Mouse (Mus musculus): ENCODE results near the gene Itga9. TPM values are rescaled to one million over a fixed set of nuclear protein-coding genes. Genes with fewer than 3 reads are reported as not detected.

Itga9 gene
- polyA plus RNA-seq, 1 experiment from 2014 or later: 12.6 TPM

DNA sequence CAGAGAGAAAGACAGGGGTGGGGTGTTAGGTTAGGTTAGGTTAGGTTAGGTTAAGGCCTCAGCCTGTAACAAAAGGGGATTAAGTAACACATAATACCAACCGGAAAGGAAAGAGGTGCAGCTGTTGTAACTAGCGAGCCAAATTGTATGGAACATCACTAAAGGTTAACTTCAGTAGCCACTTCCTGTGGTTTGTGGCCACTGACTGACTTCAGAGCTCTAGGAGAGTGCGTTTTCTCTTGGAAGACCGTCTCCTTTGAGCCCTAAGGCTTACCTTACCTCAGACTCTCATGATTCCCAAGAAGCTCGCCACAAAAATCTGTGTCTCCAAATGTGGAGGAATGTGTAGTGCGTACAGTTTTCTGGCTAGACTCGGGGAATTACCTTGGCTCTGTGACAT is 144.3 kb downstream of the Itga9 start:
- Histone ChIP-seq H3K4me3 (ENCODE audit: low read depth, low read length) (no peak overlapping the region), H3K36me3 (ENCODE audit: control insufficient read depth, insufficient read depth, low read length) (no peaks in the 10 kb centered on the region), H3K4me1 (replicated peaks; ENCODE audit: control insufficient read depth, insufficient read depth, low read length) (no peaks in the 10 kb centered on the region; the same call in 1 of the 2 replicates), H3K4me2 (ENCODE audit: low read length) (no peak overlapping the region), H3K27me3 (replicated peaks; ENCODE audit: control insufficient read depth, insufficient read depth, low read length) (no peaks in the 10 kb centered on the region), H3K9me3 (ENCODE audit: control insufficient read depth, low read length) (no peaks in the 10 kb centered on the region), H3K9ac (ENCODE audit: low read length) (no peak overlapping the region), H3K27ac (ENCODE audit: low read depth) (no peak overlapping the region)
- WGBS: 88% methylated on average over 7 of the region's 7 CpGs
- DNase-seq (ENCODE audit: low spot score) (no peak), ATAC-seq (replicated peaks; ENCODE audit: low FRiP score, low TSS enrichment, low read depth) (no peak)

DNA sequence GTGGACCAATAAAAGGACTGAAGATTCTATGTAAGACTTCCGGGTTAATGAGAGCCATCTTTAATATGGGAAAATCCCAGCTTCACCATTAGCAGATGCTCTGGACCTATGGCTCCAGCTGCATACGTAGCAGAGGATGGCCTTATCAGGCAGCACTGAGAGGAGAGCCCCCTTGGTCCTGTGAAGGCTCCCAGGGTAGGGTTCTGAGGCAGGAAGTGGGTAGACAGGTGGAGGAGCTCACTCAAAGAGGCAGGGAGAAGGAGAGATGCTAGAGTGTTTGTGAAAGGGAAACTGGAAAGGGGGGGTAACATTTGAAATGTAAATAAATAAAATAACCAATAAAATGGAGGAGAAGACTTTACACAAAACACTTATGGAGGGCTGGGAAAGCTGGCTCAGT is 145.9 kb downstream of the Itga9 start:
- Histone ChIP-seq H3K27me3 (replicated peaks; ENCODE audit: control insufficient read depth, insufficient read depth, low read length) (no peaks in the 10 kb centered on the region), H3K9ac (ENCODE audit: low read length) (no peak overlapping the region), H3K9me3 (ENCODE audit: control insufficient read depth, low read length) (no peaks in the 10 kb centered on the region), H3K4me3 (ENCODE audit: low read depth, low read length) (no peak overlapping the region), H3K4me1 (replicated peaks; ENCODE audit: control insufficient read depth, insufficient read depth, low read length) (no peaks in the 10 kb centered on the region; the same call in 1 of the 2 replicates), H3K27ac (ENCODE audit: low read depth) (no peak overlapping the region), H3K4me2 (ENCODE audit: low read length) (no peak overlapping the region), H3K36me3 (ENCODE audit: control insufficient read depth, insufficient read depth, low read length) (no peaks in the 10 kb centered on the region)
- DNase-seq (ENCODE audit: low spot score) (no peak), ATAC-seq (replicated peaks; ENCODE audit: low FRiP score, low TSS enrichment, low read depth) (no peak)
- 82% methylated on average over 2 of the region's 2 CpGs for WGBS

- no peaks in the 10 kb centered on the region for H3K9me3 ChIP-seq (ENCODE audit: control insufficient read depth, low read length)
- WGBS: 49% methylated on average over 4 of the region's 4 CpGs
- no peak overlapping the region for H3K4me3 ChIP-seq (ENCODE audit: low read depth, low read length)
- no peak overlapping the region for H3K27ac ChIP-seq (ENCODE audit: low read depth)
- H3K4me2 ChIP-seq (ENCODE audit: low read length): no peak overlapping the region
- no peak overlapping the region for H3K9ac ChIP-seq (ENCODE audit: low read length)
- DNase-seq (ENCODE audit: low spot score) (no peak), ATAC-seq (replicated peaks; ENCODE audit: low FRiP score, low TSS enrichment, low read depth) (no peak)
- no peaks in the 10 kb centered on the region for H3K27me3 ChIP-seq (replicated peaks; ENCODE audit: control insufficient read depth, insufficient read depth, low read length)
- H3K4me1 ChIP-seq (replicated peaks; ENCODE audit: control insufficient read depth, insufficient read depth, low read length): peaks cover 14% of the 10 kb centered on the region
- H3K36me3 ChIP-seq (ENCODE audit: control insufficient read depth, insufficient read depth, low read length): no peaks in the 10 kb centered on the region
These were observed 153.0 kb downstream of the Itga9 start for GRCm38 (mm10) chr9:118759462-118759861.

DNA sequence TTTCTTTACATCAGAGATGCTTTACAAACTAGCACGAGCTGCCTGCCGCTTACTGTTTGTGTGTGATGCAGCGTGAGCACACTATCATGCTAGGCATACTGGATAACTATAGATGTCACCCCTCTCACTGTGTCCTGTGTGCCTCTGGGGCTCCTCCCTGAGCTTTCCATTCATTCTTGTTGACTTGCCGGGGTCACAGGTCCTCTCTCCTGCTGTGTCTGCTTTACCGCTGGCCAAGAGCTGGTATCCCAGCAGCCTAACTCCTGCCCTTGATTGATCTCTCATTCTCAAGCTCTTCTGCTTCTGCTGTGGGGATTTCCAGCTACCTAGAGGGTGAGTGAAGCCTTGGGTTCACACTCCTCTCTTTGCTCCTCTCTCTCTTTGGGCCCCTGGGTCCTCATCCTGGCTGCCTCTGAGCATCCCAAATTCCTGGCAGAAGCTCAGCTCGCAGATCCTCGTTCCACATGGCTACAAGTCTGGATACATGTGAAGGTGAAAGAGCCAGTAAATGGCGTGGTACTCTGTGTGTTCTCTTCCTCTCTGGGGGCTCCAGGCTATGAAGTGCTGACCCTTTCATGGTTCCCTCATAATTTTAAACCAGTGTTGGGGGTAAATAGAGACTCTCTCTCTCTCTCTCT is 155.6 kb downstream of the Itga9 start:
- Histone ChIP-seq H3K36me3 (ENCODE audit: control insufficient read depth, insufficient read depth, low read length) (no peaks in the 10 kb centered on the region), H3K27me3 (replicated peaks; ENCODE audit: control insufficient read depth, insufficient read depth, low read length) (no peaks in the 10 kb centered on the region), H3K4me3 (ENCODE audit: low read depth, low read length) (no peak overlapping the region), H3K4me1 (replicated peaks; ENCODE audit: control insufficient read depth, insufficient read depth, low read length) (peaks cover 20% of the 10 kb centered on the region), H3K27ac (ENCODE audit: low read depth) (no peak overlapping the region), H3K9me3 (ENCODE audit: control insufficient read depth, low read length) (no peaks in the 10 kb centered on the region), H3K4me2 (ENCODE audit: low read length) (no peak overlapping the region), H3K9ac (ENCODE audit: low read length) (no peak overlapping the region)
- WGBS: 55% methylated on average over 8 of the region's 8 CpGs
- DNase-seq (ENCODE audit: low spot score): no peak
- no peak for ATAC-seq (replicated peaks; ENCODE audit: low FRiP score, low TSS enrichment, low read depth)

- Histone ChIP-seq H3K9me3 (ENCODE audit: control insufficient read depth, low read length) (no peaks in the 10 kb centered on the region), H3K4me1 (replicated peaks; ENCODE audit: control insufficient read depth, insufficient read depth, low read length) (peaks cover 20% of the 10 kb centered on the region), H3K27ac (ENCODE audit: low read depth) (no peak overlapping the region), H3K36me3 (ENCODE audit: control insufficient read depth, insufficient read depth, low read length) (no peaks in the 10 kb centered on the region), H3K27me3 (replicated peaks; ENCODE audit: control insufficient read depth, insufficient read depth, low read length) (no peaks in the 10 kb centered on the region), H3K4me3 (ENCODE audit: low read depth, low read length) (no peak overlapping the region), H3K4me2 (ENCODE audit: low read length) (no peak overlapping the region), H3K9ac (ENCODE audit: low read length) (no peak overlapping the region)
- 42% methylated on average over 7 of the region's 7 CpGs for WGBS
- no peak for DNase-seq (ENCODE audit: low spot score)
- no peak for ATAC-seq (replicated peaks; ENCODE audit: low FRiP score, low TSS enrichment, low read depth)
These were observed 156.3 kb downstream of the Itga9 start for GRCm38 (mm10) chr9:118762759-118763158.

- H3K27me3 ChIP-seq (replicated peaks; ENCODE audit: control insufficient read depth, insufficient read depth, low read length): no peaks in the 10 kb centered on the region
- no peak for DNase-seq (ENCODE audit: low spot score)
- H3K27ac ChIP-seq (ENCODE audit: low read depth): no peak overlapping the region
- ATAC-seq (replicated peaks; ENCODE audit: low FRiP score, low TSS enrichment, low read depth): no peak
- peaks cover 20% of the 10 kb centered on the region for H3K4me1 ChIP-seq (replicated peaks; ENCODE audit: control insufficient read depth, insufficient read depth, low read length)
- H3K4me2 ChIP-seq (ENCODE audit: low read length): no peak overlapping the region
- H3K4me3 ChIP-seq (ENCODE audit: low read depth, low read length): no peak overlapping the region
- 83% methylated on average over 4 of the region's 4 CpGs for WGBS
- H3K9ac ChIP-seq (ENCODE audit: low read length): no peak overlapping the region
- no peaks in the 10 kb centered on the region for H3K9me3 ChIP-seq (ENCODE audit: control insufficient read depth, low read length)
- no peaks in the 10 kb centered on the region for H3K36me3 ChIP-seq (ENCODE audit: control insufficient read depth, insufficient read depth, low read length)
These were observed 156.7 kb downstream of the Itga9 start for GRCm38 (mm10) chr9:118763203-118763602.

DNA sequence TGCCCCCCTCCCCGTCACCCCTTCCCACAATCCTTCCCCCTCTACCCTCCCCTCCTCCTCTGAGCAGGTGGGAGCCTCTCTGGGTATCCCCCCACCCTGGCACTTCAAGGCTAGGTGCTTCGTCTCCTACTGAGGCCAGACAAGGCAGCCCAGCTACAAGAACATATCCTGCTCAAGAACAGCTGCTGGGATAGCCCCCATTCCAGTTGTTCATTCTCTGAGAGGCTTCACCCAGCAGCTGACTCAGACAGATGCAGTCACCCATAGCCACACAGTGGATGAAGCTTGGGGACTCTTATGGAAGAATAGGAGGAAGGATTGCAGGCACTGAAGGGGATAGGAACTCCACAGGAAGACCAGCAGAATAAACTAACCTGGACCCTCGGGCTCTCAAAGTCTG is 157.2 kb downstream of the Itga9 start:
- peaks cover 20% of the 10 kb centered on the region for H3K4me1 ChIP-seq (replicated peaks; ENCODE audit: control insufficient read depth, insufficient read depth, low read length)

DNA sequence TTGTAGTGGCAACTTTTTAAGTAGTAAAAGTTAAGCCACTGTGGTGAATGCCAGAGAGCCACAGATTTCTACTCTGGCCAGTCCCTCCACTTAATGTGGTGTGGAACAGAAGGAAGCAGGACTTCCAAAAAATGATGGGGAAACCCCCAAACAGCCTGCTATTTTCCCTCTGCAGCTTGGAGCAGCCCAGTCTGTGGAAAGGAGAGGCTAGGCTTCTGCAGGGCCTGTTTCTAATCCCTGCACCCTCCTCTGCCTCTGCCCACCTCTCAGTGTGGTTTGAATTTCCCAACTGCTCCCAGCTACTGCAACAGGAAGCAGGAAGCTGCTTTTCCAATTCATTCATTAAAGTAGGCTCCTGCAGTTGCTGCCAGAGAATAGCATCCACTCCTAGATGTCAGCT is 158.6 kb downstream of the Itga9 start:
- no peak for DNase-seq (ENCODE audit: low spot score)

More for the DNA sequence above, 157.2 kb downstream of the Itga9 start:
- no peak overlapping the region for H3K9ac ChIP-seq (ENCODE audit: low read length)
- 73% methylated on average over 3 of the region's 3 CpGs for WGBS
- H3K9me3 ChIP-seq (ENCODE audit: control insufficient read depth, low read length): no peaks in the 10 kb centered on the region
- no peak overlapping the region for H3K4me3 ChIP-seq (ENCODE audit: low read depth, low read length)
- DNase-seq (ENCODE audit: low spot score) (no peak), ATAC-seq (replicated peaks; ENCODE audit: low FRiP score, low TSS enrichment, low read depth) (no peak)
- H3K27me3 ChIP-seq (replicated peaks; ENCODE audit: control insufficient read depth, insufficient read depth, low read length): no peaks in the 10 kb centered on the region
- H3K4me2 ChIP-seq (ENCODE audit: low read length): no peak overlapping the region
- H3K27ac ChIP-seq (ENCODE audit: low read depth): no peak overlapping the region
- no peaks in the 10 kb centered on the region for H3K36me3 ChIP-seq (ENCODE audit: control insufficient read depth, insufficient read depth, low read length)

DNA sequence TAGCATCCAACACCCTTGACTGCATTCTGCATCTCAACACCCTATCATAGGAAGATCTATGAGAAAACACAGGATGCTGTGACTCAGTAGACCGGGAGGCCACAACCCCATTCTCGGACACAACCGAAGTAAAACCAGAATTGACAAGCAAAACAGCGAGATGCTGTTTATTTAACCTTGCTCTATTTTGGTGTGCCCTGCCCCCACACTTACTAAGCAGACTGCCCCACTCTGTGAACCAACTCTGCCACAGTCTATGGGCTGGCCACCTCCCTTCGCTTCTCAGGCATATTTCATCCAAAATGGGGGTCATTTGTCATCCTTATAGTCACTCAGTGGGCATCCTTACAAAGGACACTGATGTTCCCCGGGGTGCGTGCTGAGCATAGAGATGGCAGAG is 160.5 kb downstream of the Itga9 start:
- Histone ChIP-seq H3K36me3 (ENCODE audit: control insufficient read depth, insufficient read depth, low read length) (no peaks in the 10 kb centered on the region), H3K27me3 (replicated peaks; ENCODE audit: control insufficient read depth, insufficient read depth, low read length) (no peaks in the 10 kb centered on the region), H3K9me3 (ENCODE audit: control insufficient read depth, low read length) (no peaks in the 10 kb centered on the region), H3K4me3 (ENCODE audit: low read depth, low read length) (no peak overlapping the region), H3K27ac (ENCODE audit: low read depth) (no peak overlapping the region), H3K9ac (ENCODE audit: low read length) (no peak overlapping the region), H3K4me2 (ENCODE audit: low read length) (no peak overlapping the region), H3K4me1 (replicated peaks; ENCODE audit: control insufficient read depth, insufficient read depth, low read length) (peaks cover 20% of the 10 kb centered on the region)
- WGBS: 78% methylated on average over 7 of the region's 7 CpGs
- DNase-seq (ENCODE audit: low spot score) (no peak), ATAC-seq (replicated peaks; ENCODE audit: low FRiP score, low TSS enrichment, low read depth) (no peak)

More for the DNA sequence above, 158.6 kb downstream of the Itga9 start:
- no peak overlapping the region for H3K4me3 ChIP-seq (ENCODE audit: low read depth, low read length)
- H3K27ac ChIP-seq (ENCODE audit: low read depth): no peak overlapping the region
- no peaks in the 10 kb centered on the region for H3K27me3 ChIP-seq (replicated peaks; ENCODE audit: control insufficient read depth, insufficient read depth, low read length)
- H3K9ac ChIP-seq (ENCODE audit: low read length): no peak overlapping the region
- H3K4me2 ChIP-seq (ENCODE audit: low read length): no peak overlapping the region
- peaks cover 20% of the 10 kb centered on the region for H3K4me1 ChIP-seq (replicated peaks; ENCODE audit: control insufficient read depth, insufficient read depth, low read length)
- no peaks in the 10 kb centered on the region for H3K9me3 ChIP-seq (ENCODE audit: control insufficient read depth, low read length)
- no peak for ATAC-seq (replicated peaks; ENCODE audit: low FRiP score, low TSS enrichment, low read depth)
- H3K36me3 ChIP-seq (ENCODE audit: control insufficient read depth, insufficient read depth, low read length): no peaks in the 10 kb centered on the region
